ENCODE assay signal across 8 mouse cellular contexts in genomic region chr6:22355396-22356085, GRCm38 (mm10). TPM values are rescaled to one million over a fixed set of nuclear protein-coding genes. Genes with fewer than 3 reads are reported as not detected.
DNase-seq lines count a peak whose midpoint lies in the region; ATAC-seq and TF ChIP-seq lines count a peak whose summit lies in the region.

No protein-coding gene starts in this region.

- no peak for DNase-seq in liver, adult 2 months (ENCODE audit: extremely low read depth, low read depth, low spot score)
- DNase-seq in liver: no peak
- no peak for DNase-seq in cerebellum, adult 9-11 months
- no peak for DNase-seq in adrenal gland, postnatal 25 days
- DNase-seq in left cerebral cortex, adult 18-20 months (ENCODE audit: low spot score in 2 of 2): no peak

- 3% methylated on average over 52 of the region's 62 CpGs for WGBS in liver, adult 2 months
- 3% methylated on average over 40 of the region's 62 CpGs for WGBS in hindbrain, embryonic 15.5 days
- WGBS in midbrain, embryonic 16.5 days: 3% methylated on average over 50 of the region's 62 CpGs

- peak overlapping the region; percentile 91 for H3K9ac ChIP-seq in liver, adult 2 months (ENCODE audit: low read depth, low read length)
- H3K9ac ChIP-seq in hindbrain, embryonic 15.5 days: peak overlapping the region; percentile 93
- H3K9ac ChIP-seq in midbrain, embryonic 16.5 days (ENCODE audit: low read depth, low read length): peak overlapping the region; percentile 95

- ATAC-seq in hindbrain, embryonic 15.5 days (ENCODE audit: low FRiP score, low read depth): peak; percentile 0; the same call in 1 of the 2 replicates
- ATAC-seq in midbrain, embryonic 16.5 days: peak; percentile 93

- no peaks in the 10 kb centered on the region for H3K36me3 ChIP-seq in liver, adult 2 months (ENCODE audit: control insufficient read depth, insufficient read depth, low read length)
- H3K36me3 ChIP-seq in hindbrain, embryonic 15.5 days: no peaks in the 10 kb centered on the region
- no peaks in the 10 kb centered on the region for H3K36me3 ChIP-seq in midbrain, embryonic 16.5 days (ENCODE audit: control insufficient read depth, insufficient read depth, low read length)

- H3K4me2 ChIP-seq in hindbrain, embryonic 15.5 days: peak overlapping the region; percentile 68
- H3K4me2 ChIP-seq in midbrain, embryonic 16.5 days (ENCODE audit: low read length): peak overlapping the region; percentile 57

- H3K79me2 ChIP-seq in liver, adult 2 months (ENCODE audit: control insufficient read depth, insufficient read depth, low read length): peaks cover 12% of the 10 kb centered on the region; the same call in 1 of the 2 replicates

- TF ChIP-seq CTCF in liver, adult 2 months (IDR thresholded peaks at IDR 0.05; ENCODE audit: low read depth, low read length): no peak
- no peak for TF ChIP-seq CTCF in cortical plate, adult 2 months (IDR thresholded peaks at IDR 0.05; ENCODE audit: extremely low read depth, insufficient read depth, low read length)

- peaks cover 7% of the 10 kb centered on the region for H3K4me1 ChIP-seq in liver, adult 2 months (ENCODE audit: control insufficient read depth, insufficient read depth, low read length)
- H3K4me1 ChIP-seq in cortical plate, adult 2 months (ENCODE audit: control insufficient read depth, insufficient read depth, low read length): peaks cover 3% of the 10 kb centered on the region; the same call in 1 of the 2 replicates
- peaks cover 19% of the 10 kb centered on the region for H3K4me1 ChIP-seq in hindbrain, embryonic 15.5 days (replicated peaks)
- H3K4me1 ChIP-seq in midbrain, embryonic 16.5 days (ENCODE audit: control insufficient read depth, insufficient read depth, low read length): peaks cover 10% of the 10 kb centered on the region

- 0 out of 2 replicates have a peak, but pooled peaks have one; percentile 15 for TF ChIP-seq POLR2A in liver, adult 2 months (IDR thresholded peaks at IDR 0.05; ENCODE audit: extremely low read depth, insufficient read depth, low read length)
- TF ChIP-seq POLR2A in cortical plate, adult 2 months (IDR thresholded peaks at IDR 0.05; ENCODE audit: extremely low read depth, insufficient read depth, low read length): no peak

- H3K9me3 ChIP-seq in hindbrain, embryonic 15.5 days: no peaks in the 10 kb centered on the region
- no peaks in the 10 kb centered on the region for H3K9me3 ChIP-seq in midbrain, embryonic 16.5 days (replicated peaks; ENCODE audit: control insufficient read depth, low read length, poor library complexity, severe bottlenecking)

- H3K27ac ChIP-seq in liver, adult 2 months (replicated peaks; ENCODE audit: insufficient read depth, low read depth, low read length): peak overlapping the region; percentile 27
- H3K27ac ChIP-seq in cortical plate, adult 2 months (ENCODE audit: insufficient read depth, low read length): peak overlapping the region; percentile 84
- H3K27ac ChIP-seq in hindbrain, embryonic 15.5 days (replicated peaks): peak overlapping the region; percentile 87
- peak overlapping the region; percentile 82 for H3K27ac ChIP-seq in midbrain, embryonic 16.5 days (ENCODE audit: low read length)

- peak overlapping the region; percentile 65 for H3K4me3 ChIP-seq in liver, adult 2 months (ENCODE audit: insufficient read depth, low read depth, low read length)
- H3K4me3 ChIP-seq in cortical plate, adult 2 months (ENCODE audit: insufficient read depth, low read length): peak overlapping the region; percentile 64
- H3K4me3 ChIP-seq in hindbrain, embryonic 15.5 days: peak overlapping the region; percentile 92
- peak overlapping the region; percentile 86 for H3K4me3 ChIP-seq in midbrain, embryonic 16.5 days (ENCODE audit: low read depth, low read length)

- H3K27me3 ChIP-seq in liver, adult 2 months (ENCODE audit: control insufficient read depth, insufficient read depth, low read length): no peaks in the 10 kb centered on the region
- H3K27me3 ChIP-seq in hindbrain, embryonic 15.5 days: no peaks in the 10 kb centered on the region
- H3K27me3 ChIP-seq in midbrain, embryonic 16.5 days (ENCODE audit: control insufficient read depth, insufficient read depth, low read depth, low read length): no peaks in the 10 kb centered on the region

RNA-seq across cellular contexts. Expression of gene Fam3c, which starts 0.5 kb away (rescaled TPM):
- total RNA-seq in liver, adult 2 months (2014; rRNA removed): 24.6 and 34.5 TPM in 2 replicates
- 2.8 and 3.1 TPM in 2 replicates for polyA plus RNA-seq in liver, adult 2 months (2012; rRNA removed)
- polyA plus RNA-seq in cortical plate, adult 2 months (2012; rRNA removed): 35.3 and 37.7 TPM in 2 replicates
- 83.3 and 89.4 TPM in 2 replicates for polyA plus RNA-seq in hindbrain, embryonic 15.5 days (2015; fragmentation: Nextera tagmentation; extraction: Ambion mirVana)
- 91.5 and 105 TPM in 2 replicates for polyA plus RNA-seq in midbrain, embryonic 16.5 days (2015; fragmentation: Nextera tagmentation; extraction: Ambion mirVana)
- total RNA-seq in adrenal gland, postnatal 25 days (2021): 37.9 and 53.0 TPM in 2 replicates
- 10 to 100 TPM; 95.7 to 98.4 TPM for total RNA-seq in left cerebral cortex, adult 18-20 months (2021)

Comparison
In these comparisons a context has a peak if more than half of its experiments do, and no peak if none do; other contexts are left out.
1. H3K27ac ChIP-seq: peak in every context shown above with its lines; median percentile 87 in hindbrain, embryonic 15.5 days; 84 in cortical plate, adult 2 months; 82 in midbrain, embryonic 16.5 days; 27 in liver, adult 2 months.